Mouse (Mus musculus) lung, postnatal 36 days (tissue): ENCODE results near the gene Abca1.

Source experiments
- DNase-seq: peaks from one replicate; pipeline ENCODE4 v3.0.0; 2022; ENCODE audit warnings: mixed read lengths

Gene Abca1

GRCm38 (mm10) chr4:53159767-53160166, at the start of gene Abca1:
Gene Abca1, minus strand, starts transcription at chr4:53159895.
- peak; percentile 98 for DNase-seq

- DNase-seq: no peak
These were observed 44.8 kb upstream of the Abca1 start for GRCm38 (mm10) chr4:53204482-53204881.

GRCm38 (mm10) chr4:53203595-53204400, 44.1 kb upstream of the Abca1 start:
- DNase-seq: no peak

DNA sequence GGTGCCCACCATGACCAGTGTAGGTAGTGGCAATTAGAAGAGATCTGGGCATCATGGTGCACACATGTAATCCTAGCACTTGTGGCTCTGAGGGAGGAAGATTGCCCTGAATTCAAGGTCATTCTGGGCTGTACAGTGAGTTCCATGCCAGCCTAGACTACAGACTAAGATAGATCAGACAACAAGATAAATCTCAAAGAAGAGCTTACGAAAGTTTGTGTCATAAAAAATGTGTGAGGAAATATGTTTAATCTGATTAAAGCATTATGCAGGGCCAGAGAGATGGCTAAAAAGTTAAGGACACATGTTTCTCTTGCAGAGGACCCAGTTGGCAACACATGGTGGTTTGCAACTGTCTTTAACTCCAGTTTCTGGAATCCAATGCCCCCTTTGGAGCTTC, 40.6 kb upstream of the Abca1 start:
- DNase-seq: no peak

DNA sequence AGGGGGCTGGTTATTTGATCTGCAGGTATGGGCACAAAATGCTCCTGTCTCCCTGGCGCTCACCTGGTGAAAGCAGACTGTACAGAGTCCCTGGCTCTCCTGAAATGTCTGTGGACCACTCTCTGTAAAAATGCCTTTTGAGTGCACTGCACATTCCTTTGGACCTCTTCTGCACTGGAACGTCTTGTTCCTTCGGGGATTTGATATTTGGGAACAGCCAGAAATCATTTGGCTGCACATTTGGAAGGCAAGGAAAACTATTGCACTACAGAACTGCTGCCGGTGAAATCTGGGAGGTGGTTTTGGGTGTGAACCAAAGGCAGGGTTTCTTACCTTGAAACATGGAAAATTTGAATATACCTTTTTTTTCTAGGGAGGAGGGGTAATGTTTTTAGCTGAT, 38.1 kb upstream of the Abca1 start:
- peak; percentile 64 for DNase-seq

GRCm38 (mm10) chr4:53196058-53196771, 36.5 kb upstream of the Abca1 start:
- peak; percentile 96 for DNase-seq

GRCm38 (mm10) chr4:53187071-53187470, 27.4 kb upstream of the Abca1 start:
- DNase-seq: peak; percentile 28

- no peak for DNase-seq
These were observed 26.9 kb upstream of the Abca1 start for GRCm38 (mm10) chr4:53186573-53186972.

DNA sequence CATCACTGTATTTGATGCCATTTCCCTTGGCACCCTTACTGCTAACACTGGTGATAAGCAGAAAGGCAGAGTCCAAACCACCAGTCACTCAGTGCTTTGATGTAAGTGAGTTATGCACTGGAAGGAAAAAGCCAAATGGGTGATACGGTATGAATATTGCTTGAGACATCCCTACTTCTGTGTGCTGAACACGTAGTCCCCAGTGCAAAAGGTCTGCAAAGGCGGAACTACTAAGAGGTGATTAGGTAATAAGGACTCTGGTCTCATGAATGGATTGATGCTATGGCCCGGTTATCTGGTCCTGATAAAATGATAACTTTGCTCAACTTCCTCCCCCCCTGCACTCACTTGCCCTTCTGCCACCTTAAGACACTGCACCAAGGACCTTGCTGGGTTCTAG, 26.4 kb upstream of the Abca1 start:
- no peak for DNase-seq

- DNase-seq: no peak
These were observed 21.8 kb upstream of the Abca1 start for GRCm38 (mm10) chr4:53181479-53181878.

DNA sequence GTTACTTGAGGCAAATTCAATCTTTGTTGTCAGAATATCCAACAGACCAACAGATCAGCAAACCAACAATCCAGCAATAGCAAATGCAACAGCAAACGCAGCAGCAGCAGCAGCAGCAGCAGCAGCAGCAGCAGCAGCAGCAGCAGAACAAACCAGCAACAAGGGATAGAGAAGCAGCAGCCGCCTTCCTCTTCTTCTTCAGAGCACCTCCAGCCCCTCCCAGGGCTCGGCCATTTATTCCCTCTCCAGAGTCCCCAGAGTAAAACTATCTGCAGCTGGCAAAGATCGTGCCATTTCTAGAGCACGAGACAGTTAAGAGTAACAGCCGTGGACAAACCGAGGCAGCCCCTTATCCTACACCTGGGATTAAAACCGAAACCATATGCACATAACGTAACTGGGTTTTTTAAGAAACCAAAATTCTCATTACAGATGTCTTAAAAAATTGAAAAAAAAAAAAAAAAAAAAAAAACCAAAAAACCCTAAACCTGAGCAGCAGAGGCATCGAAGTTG, 19.7 kb upstream of the Abca1 start:
- DNase-seq: no peak

- DNase-seq: no peak
These were observed 18.8 kb upstream of the Abca1 start for GRCm38 (mm10) chr4:53178489-53178888.

GRCm38 (mm10) chr4:53177696-53178095, 18.0 kb upstream of the Abca1 start:
- DNase-seq: no peak

DNA sequence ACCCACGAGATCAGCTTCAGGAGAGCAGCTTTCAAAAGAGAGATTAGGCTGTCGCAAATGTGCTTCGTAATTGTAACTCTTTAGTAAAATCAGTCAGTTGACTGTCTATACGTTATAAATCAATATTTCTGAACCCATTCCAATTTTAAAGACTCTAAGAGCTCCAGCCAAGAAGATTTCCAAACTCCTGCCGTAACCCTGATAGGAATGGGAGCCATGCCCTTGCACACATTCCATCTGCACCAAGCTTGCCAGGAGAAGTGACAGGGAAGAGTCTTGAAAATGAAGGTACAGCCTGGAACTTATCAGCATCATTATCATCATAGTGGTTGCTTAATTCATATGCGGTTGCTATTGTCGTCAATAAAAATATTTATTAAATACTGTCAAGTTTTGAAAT, 15.2 kb upstream of the Abca1 start:
- no peak for DNase-seq

GRCm38 (mm10) chr4:53170403-53170802, 10.7 kb upstream of the Abca1 start:
- no peak for DNase-seq

GRCm38 (mm10) chr4:53165231-53165630, 5.5 kb upstream of the Abca1 start:
- DNase-seq: no peak

DNA sequence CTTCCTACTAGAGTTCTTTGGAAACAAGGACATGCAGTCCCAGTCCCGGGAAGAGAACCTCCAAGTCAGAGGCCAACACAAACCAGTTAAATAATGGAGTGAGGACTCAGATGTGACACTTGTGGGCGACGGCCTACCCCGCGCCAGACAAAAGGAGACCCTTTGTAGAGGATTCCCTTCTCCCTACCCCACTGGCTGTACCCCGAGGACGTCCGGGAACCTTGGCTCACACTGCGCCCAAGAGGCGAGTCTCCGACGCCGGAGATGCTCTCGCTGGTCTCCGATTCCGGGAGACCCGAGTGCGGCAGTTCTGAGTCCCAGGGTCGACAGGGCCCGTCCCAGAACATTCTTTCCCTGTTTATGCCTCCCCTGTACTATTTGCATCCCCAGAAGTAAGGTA, 519 bp downstream of the Abca1 start:
- peak; percentile 19 for DNase-seq

- DNase-seq: peak; percentile 93
These were observed 1.1 kb downstream of the Abca1 start for GRCm38 (mm10) chr4:53158634-53159033.

GRCm38 (mm10) chr4:53155471-53155870, 4.2 kb downstream of the Abca1 start:
- DNase-seq: no peak

- no peak for DNase-seq
These were observed 6.0 kb downstream of the Abca1 start for GRCm38 (mm10) chr4:53153711-53154110.

GRCm38 (mm10) chr4:53153061-53153460, 6.6 kb downstream of the Abca1 start:
- no peak for DNase-seq

DNA sequence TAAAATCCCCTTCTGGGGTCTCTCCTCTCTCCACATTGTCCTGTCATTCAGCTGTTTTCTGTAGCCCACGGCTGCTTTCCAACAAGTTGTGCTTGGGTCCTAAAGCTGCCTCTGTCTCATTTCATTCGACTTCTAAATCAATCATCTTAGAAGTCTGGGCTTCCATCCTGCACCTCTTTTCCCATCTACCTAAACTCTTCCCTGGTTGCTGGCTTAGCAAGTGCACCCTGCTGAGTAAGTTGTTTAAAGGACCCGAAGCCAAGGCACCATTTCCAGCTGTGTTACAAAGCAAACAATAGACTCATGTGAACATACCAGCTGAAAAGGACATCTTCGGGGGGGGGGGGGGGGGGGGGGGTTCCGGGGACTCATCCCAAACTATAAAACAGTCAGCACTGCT, 7.0 kb downstream of the Abca1 start:
- DNase-seq: no peak

- DNase-seq: peak; percentile 21
These were observed 9.2 kb downstream of the Abca1 start for GRCm38 (mm10) chr4:53150516-53150915.

DNA sequence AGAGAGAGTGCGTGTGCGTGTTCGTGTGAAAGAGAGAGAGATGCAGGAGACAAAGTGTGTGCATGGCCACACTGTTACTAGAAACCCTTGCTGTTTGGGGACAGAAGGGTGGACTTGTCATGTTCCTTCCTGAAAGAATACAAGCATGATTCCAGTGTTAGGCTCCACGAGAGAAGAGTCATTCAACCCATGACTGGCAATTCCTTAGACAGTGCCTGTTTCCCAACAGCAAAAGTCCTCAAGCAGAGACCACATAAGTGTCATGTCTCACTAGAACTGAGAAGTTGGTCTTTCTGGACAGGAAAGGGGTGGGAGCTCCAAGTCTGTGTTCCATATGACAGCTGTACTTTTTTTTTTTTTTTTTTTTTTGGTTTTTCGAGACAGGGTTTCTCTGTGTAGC, 10.1 kb downstream of the Abca1 start:
- DNase-seq: no peak
